In genomic region chr13:93606868-93607578, GRCm38 (mm10) we compare ENCODE assay signal across 14 mouse cellular contexts. TPM values are rescaled to one million over a fixed set of nuclear protein-coding genes. Genes with fewer than 3 reads are reported as not detected.
A peak's percentile ranks its signal among the peaks of the same experiment; 100 is the strongest.
DNase-seq lines count a peak whose midpoint lies in the region; ATAC-seq lines count a peak whose summit lies in the region.
"Had no signal": no experiment of that assay in that cellular context is flagged by ENCODE, and none has a peak within 500 bp of the region (broad histone marks: within the 10 kb centered on the region; RNA-seq: fewer than 3 reads in every experiment).

No protein-coding gene starts in this region.

- H3K4me2 ChIP-seq in kidney, embryonic 14.5 days (replicated peaks; ENCODE audit: low read depth, low read length): no peak overlapping the region
- H3K4me2 ChIP-seq in neural tube, embryonic 15.5 days: no peak overlapping the region
- H3K4me2 ChIP-seq: heart, embryonic 15.5 days; liver, embryonic 12.5 days; stomach, embryonic 15.5 days had no signal

- H3K9me3 ChIP-seq in kidney, embryonic 14.5 days (ENCODE audit: control insufficient read depth, low read length): no peaks in the 10 kb centered on the region
- H3K9me3 ChIP-seq in neural tube, embryonic 15.5 days (replicated peaks): no peaks in the 10 kb centered on the region
- H3K9me3 ChIP-seq: heart, embryonic 15.5 days; liver, embryonic 12.5 days; midbrain, embryonic 10.5 days; stomach, embryonic 15.5 days had no signal

- H3K27ac ChIP-seq in kidney, embryonic 14.5 days (ENCODE audit: low read depth, low read length): no peak overlapping the region
- no peak overlapping the region for H3K27ac ChIP-seq in neural tube, embryonic 15.5 days (replicated peaks)
- H3K27ac ChIP-seq: heart, embryonic 15.5 days; liver, embryonic 12.5 days; midbrain, embryonic 10.5 days; stomach, embryonic 15.5 days had no signal

- H3K36me3 ChIP-seq in kidney, embryonic 14.5 days (ENCODE audit: control insufficient read depth, insufficient read depth, low read length): no peaks in the 10 kb centered on the region
- H3K36me3 ChIP-seq in neural tube, embryonic 15.5 days: no peaks in the 10 kb centered on the region
- H3K36me3 ChIP-seq: heart, embryonic 15.5 days; liver, embryonic 12.5 days; midbrain, embryonic 10.5 days; stomach, embryonic 15.5 days had no signal

- ATAC-seq in frontal cortex, adult (ENCODE audit: low TSS enrichment): peak; percentile 92
- ATAC-seq in kidney, embryonic 14.5 days (ENCODE audit: low FRiP score, low TSS enrichment): peak; percentile 51; the same call in 1 of the 2 replicates
- ATAC-seq in neural tube, embryonic 15.5 days (ENCODE audit: low FRiP score): no peak
- ATAC-seq: liver, embryonic 12.5 days had no signal

- no peak for DNase-seq in frontal cortex, postnatal 10 days (ENCODE audit: low spot score in 2 of 2)
- peak; percentile 27 to 38 for DNase-seq in right cerebral cortex, adult 2 months (ENCODE audit: low spot score in 2 of 2)
- no peak for DNase-seq in right cerebral cortex, postnatal 4 days
- no peak for DNase-seq in spleen, postnatal 4 days (ENCODE audit: low spot score in 2 of 2)
- no peak for DNase-seq in urinary bladder, postnatal 10 days (ENCODE audit: low spot score)
- DNase-seq: cerebellum, adult 9-10 months had no signal

- no peaks in the 10 kb centered on the region for H3K27me3 ChIP-seq in kidney, embryonic 14.5 days (ENCODE audit: control insufficient read depth, insufficient read depth, low read length)
- no peaks in the 10 kb centered on the region for H3K27me3 ChIP-seq in neural tube, embryonic 15.5 days (replicated peaks)
- H3K27me3 ChIP-seq: heart, embryonic 15.5 days; liver, embryonic 12.5 days; stomach, embryonic 15.5 days had no signal

- no peak overlapping the region for H3K4me3 ChIP-seq in kidney, embryonic 14.5 days (ENCODE audit: low read length)
- H3K4me3 ChIP-seq in neural tube, embryonic 15.5 days (replicated peaks): no peak overlapping the region
- H3K4me3 ChIP-seq: erythroblast, embryonic 14.5 days; heart, embryonic 15.5 days; liver, embryonic 12.5 days; midbrain, embryonic 10.5 days; stomach, embryonic 15.5 days had no signal

- H3K9ac ChIP-seq in kidney, embryonic 14.5 days (ENCODE audit: low read depth, low read length): no peak overlapping the region
- H3K9ac ChIP-seq in neural tube, embryonic 15.5 days (replicated peaks): no peak overlapping the region
- H3K9ac ChIP-seq: heart, embryonic 15.5 days; liver, embryonic 12.5 days; stomach, embryonic 15.5 days had no signal

- 49% methylated on average over 13 of the region's 13 CpGs for WGBS in kidney, embryonic 14.5 days
- 75% methylated on average over 13 of the region's 13 CpGs for WGBS in neural tube, embryonic 15.5 days

- H3K4me1 ChIP-seq in kidney, embryonic 14.5 days (ENCODE audit: control insufficient read depth, insufficient read depth, low read length): no peaks in the 10 kb centered on the region
- no peaks in the 10 kb centered on the region for H3K4me1 ChIP-seq in neural tube, embryonic 15.5 days
- H3K4me1 ChIP-seq: heart, embryonic 15.5 days; liver, embryonic 12.5 days; midbrain, embryonic 10.5 days; stomach, embryonic 15.5 days had no signal

RNA-seq across cellular contexts. Expression of gene Bhmt, which starts 30.7 kb away (rescaled TPM):
- polyA plus RNA-seq in kidney, embryonic 14.5 days (2014; fragmentation: Nextera tagmentation; extraction: Ambion mirVana): 0.11 and 0.13 TPM in 2 replicates
- 0.14 and 0.20 TPM in 2 replicates for polyA plus RNA-seq in neural tube, embryonic 15.5 days (2015; fragmentation: Nextera tagmentation; extraction: Ambion mirVana)

Comparison
In these comparisons a context has a peak if more than half of its experiments do, and no peak if none do; other contexts are left out.
1. DNase-seq: peak in right cerebral cortex, adult 2 months (2 of 2); none in frontal cortex, postnatal 10 days (0 of 2), right cerebral cortex, postnatal 4 days (single experiment), spleen, postnatal 4 days (0 of 2) and urinary bladder, postnatal 10 days (single experiment).